Mouse (Mus musculus) kidney, postnatal 4 days (tissue): ENCODE results near the gene Gm3604.
"Not testable (repeated sequence)": the region's sequence is repeated elsewhere in the genome, so short reads cannot be mapped to it uniquely, and the experiment has no call there.

ENCODE experiments used
- DNase-seq, 2 experiments: peaks; one replicate each; pipeline ENCODE4 v3.0.0; 2021; ENCODE audit warnings: mixed read lengths in 2 of 2

The Gm3604 gene

GRCm38 (mm10) chr13:62382952-62383351 is at the start of gene Gm3604:
TSS of gene Gm3604 (minus strand) at chr13:62383177.
- peak; percentile 64 to 76 for DNase-seq

GRCm38 (mm10) chr13:62399206-62399605 is 16.2 kb upstream of the Gm3604 start:
- DNase-seq, result not testable (repeated sequence)

- DNase-seq, result not testable (repeated sequence)
Observed at GRCm38 (mm10) chr13:62390076-62390620, 7.2 kb upstream of the Gm3604 start.

GRCm38 (mm10) chr13:62331786-62332185 is 51.2 kb downstream of the Gm3604 start:
- DNase-seq, result no peak

- no peak for DNase-seq
Observed at GRCm38 (mm10) chr13:62331381-62331780, 51.6 kb downstream of the Gm3604 start.
